In the genomic region with DNA sequence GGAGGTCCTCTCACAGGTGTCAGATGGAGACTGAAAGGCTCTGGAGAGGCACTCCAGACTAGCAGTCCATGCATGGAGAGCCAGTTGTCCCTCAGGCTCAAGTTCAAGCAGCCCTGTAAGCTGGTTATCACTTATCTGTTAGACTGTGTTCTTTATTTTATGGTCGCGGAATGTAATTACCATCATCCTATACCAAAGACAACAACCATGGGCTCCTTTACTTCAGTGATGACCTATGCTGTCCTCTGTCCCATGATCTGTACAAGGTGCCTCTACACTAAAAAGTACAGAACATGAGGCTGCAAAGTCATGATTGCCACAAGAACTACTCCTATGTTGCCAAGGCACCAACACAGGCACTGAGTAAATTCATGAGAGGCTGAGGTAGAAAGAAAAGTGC, we compare ENCODE assay signal across 18 mouse cellular contexts.
"Had no signal": no experiment of that assay in that cellular context is flagged by ENCODE, and none has a peak within 500 bp of the region (broad histone marks: within the 10 kb centered on the region; RNA-seq: fewer than 3 reads in every experiment).

No protein-coding gene starts in this region.

- DNase-seq: lung, embryonic 14.5 days; lung, postnatal 10 days; lung, postnatal 4 days; midbrain, embryonic 14.5 days; retina, postnatal 1 day; right cerebral cortex, adult 18-20 months; right cerebral cortex, postnatal 25 days; right cerebral cortex, postnatal 4 days; spleen, adult 18-20 months; thymus, adult 18-20 months; thymus, postnatal 14 days; thymus, postnatal 36 days had no signal

- H3K4me1 ChIP-seq: neural tube, embryonic 15.5 days had no signal

- H3K27ac ChIP-seq: midbrain, embryonic 10.5 days; midbrain, embryonic 12.5 days; neural tube, embryonic 13.5 days; neural tube, embryonic 15.5 days had no signal

- H3K9ac ChIP-seq: lung, embryonic 14.5 days; midbrain, embryonic 12.5 days; neural tube, embryonic 13.5 days; neural tube, embryonic 15.5 days had no signal

- H3K36me3 ChIP-seq: midbrain, embryonic 12.5 days; neural tube, embryonic 13.5 days; neural tube, embryonic 15.5 days had no signal

- ATAC-seq: midbrain, embryonic 16.5 days had no signal

- H3K4me2 ChIP-seq: lung, embryonic 14.5 days; midbrain, embryonic 12.5 days; neural tube, embryonic 13.5 days; neural tube, embryonic 15.5 days had no signal

- H3K4me3 ChIP-seq: midbrain, embryonic 10.5 days; midbrain, embryonic 12.5 days; myocyte; neural tube, embryonic 13.5 days; neural tube, embryonic 15.5 days had no signal

- H3K9me3 ChIP-seq: neural tube, embryonic 15.5 days had no signal

- H3K27me3 ChIP-seq: midbrain, embryonic 12.5 days; neural tube, embryonic 13.5 days; neural tube, embryonic 15.5 days had no signal
